ENCODE assay signal across 17 mouse cellular contexts in genomic region chr8:122270555-122270954, GRCm38 (mm10).
"Had no signal": no experiment of that assay in that cellular context is flagged by ENCODE, and none has a peak within 500 bp of the region (broad histone marks: within the 10 kb centered on the region; RNA-seq: fewer than 3 reads in every experiment).

No protein-coding gene starts in this region.

- DNase-seq: liver, postnatal 0 days; lung, adult 2 months; lung, postnatal 14 days; lung, postnatal 36 days; right cerebral cortex, postnatal 14 days; thymus, adult 2 months; thymus, postnatal 25 days; thymus, postnatal 4 days had no signal

- H3K36me3 ChIP-seq: lung, embryonic 15.5 days; midbrain, embryonic 12.5 days; midbrain, embryonic 15.5 days; neural tube, embryonic 12.5 days; stomach, embryonic 15.5 days had no signal

- H3K4me3 ChIP-seq: lung, embryonic 15.5 days; midbrain, embryonic 12.5 days; midbrain, embryonic 15.5 days; neural tube, embryonic 12.5 days; stomach, embryonic 15.5 days had no signal

- H3K9me3 ChIP-seq: lung, embryonic 15.5 days; megakaryocyte, embryonic 14.5 days; midbrain, embryonic 12.5 days; midbrain, embryonic 15.5 days; neural tube, embryonic 12.5 days; stomach, embryonic 15.5 days had no signal

- H3K9ac ChIP-seq: liver, postnatal 0 days; lung, embryonic 15.5 days; midbrain, embryonic 12.5 days; midbrain, embryonic 15.5 days; neural tube, embryonic 12.5 days; stomach, embryonic 15.5 days had no signal

- ATAC-seq: liver, postnatal 0 days; lung, postnatal 0 days; midbrain, embryonic 15.5 days had no signal

- H3K4me2 ChIP-seq: lung, embryonic 15.5 days; midbrain, embryonic 12.5 days; midbrain, embryonic 15.5 days; neural tube, embryonic 12.5 days; stomach, embryonic 15.5 days had no signal

- H3K27ac ChIP-seq: lung, embryonic 15.5 days; macrophage; midbrain, embryonic 12.5 days; midbrain, embryonic 15.5 days; neural tube, embryonic 12.5 days; stomach, embryonic 15.5 days; stomach, postnatal 0 days had no signal
